Mouse (Mus musculus) mouse embryonic stem cell (cell line): ENCODE data around the gene Trp53i11.

Source experiments
- in situ Hi-C, 2 experiments: fragments of 300-500 bp; cut with MboI; formaldehyde crosslinking; loops; 1 replicate in 1 of 2; 3 replicates in 1 of 2; pipeline ENCODE4 v1.14.3; 2019 to 2020; ENCODE audit warnings: low sequenced_read_pairs in 2 of 2, low pct_unique_long_range_greater_than_20kb in 1 of 2, mixed read lengths in 1 of 2; ENCODE audit not compliant: unreplicated experiment in 1 of 2

Trp53i11 gene

DNA sequence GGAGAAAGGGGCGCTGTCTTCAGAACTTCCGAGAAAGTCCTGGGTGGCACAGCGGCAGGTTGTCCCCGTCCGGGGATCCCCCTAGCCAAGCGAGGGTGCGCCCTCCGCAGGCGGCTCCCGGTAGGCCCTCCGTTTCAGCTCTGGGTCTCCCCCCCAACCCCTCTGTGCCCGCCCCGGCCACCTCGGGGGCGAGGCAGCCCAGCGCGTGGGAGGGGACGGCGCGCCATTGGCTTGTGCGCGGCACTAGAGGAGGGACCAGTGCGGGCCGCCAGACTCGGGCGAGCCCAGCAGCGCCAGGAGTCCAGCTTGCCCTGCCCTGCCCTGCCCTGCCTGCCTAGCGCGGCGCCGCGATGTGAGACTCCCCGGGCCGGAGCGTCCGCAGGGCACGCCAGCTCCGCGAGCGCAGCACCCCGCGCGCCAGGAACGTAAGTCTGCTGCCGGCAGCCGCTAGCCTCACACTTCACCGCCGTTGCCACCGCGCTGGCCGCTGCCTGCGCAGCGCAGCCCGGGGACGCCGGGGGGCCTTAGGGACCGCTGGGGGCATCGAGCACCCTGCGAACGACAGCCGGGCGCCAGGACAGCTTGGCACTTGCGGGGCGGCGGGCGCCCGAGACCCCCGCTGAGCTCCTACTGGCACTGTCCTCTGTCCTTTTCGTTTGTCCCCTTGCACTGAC is at the start of gene Trp53i11:
Gene Trp53i11 (plus strand): TSS at position 226 of the 674 bp plus-strand sequence.
- in situ Hi-C loops = no loop called here

DNA sequence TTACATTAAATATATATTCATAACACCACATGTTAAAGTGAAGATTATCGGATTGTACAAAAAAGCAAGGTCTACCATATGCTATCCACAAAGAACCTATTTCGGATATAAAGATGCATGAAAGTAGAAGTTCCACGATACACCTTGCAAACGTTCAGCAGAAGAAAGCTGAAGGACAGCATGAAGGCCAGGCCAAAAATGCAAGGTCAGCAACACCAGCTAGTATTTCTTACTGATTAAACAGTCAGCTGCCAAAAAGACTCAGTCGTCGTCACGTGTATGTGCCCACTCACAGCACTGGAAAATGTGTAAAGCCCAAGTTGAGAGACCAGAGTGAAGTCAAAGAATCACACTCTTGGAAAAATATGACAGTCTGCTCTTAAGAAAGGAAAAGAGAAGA is 47.9 kb upstream of the Trp53i11 start:
- in situ Hi-C loops = no loop called here

DNA sequence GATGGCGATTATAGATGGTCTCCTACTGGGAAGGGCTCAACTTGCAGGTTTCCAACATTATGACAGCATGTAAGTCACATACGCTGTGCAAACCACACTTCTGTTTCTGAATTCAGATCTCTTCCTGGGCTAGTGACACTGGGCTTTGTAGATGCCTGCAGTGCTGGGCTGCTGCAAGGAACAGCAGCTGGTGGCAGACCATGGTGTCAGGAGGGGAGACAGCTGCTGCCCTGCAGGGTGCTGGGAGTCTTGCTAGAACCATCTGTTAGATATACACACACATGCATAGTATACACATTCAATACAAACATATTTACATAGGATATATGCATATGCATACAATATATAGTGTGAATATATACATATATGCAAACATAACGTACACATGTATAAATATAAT is 46.0 kb upstream of the Trp53i11 start:
- in situ Hi-C loops = no loop called here

DNA sequence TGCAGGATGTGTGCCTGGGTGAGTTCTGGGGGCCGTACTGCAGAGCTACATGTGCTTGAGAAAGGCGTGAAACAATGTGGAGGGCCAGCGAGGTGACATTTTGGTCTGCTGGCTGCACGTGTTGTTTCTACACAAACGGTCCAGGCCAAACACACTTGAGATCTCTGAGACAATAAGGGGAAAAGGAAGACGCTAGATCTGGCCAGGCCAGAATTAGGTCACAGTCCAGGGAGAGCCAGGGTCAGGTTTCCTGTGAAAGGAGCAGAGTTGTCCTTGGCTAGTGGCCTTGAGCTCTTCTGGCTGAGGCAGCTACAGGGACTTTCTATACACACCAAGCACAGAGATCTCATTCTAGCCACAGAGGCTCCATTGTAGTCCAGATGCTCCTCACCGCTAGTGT is 44.7 kb upstream of the Trp53i11 start:
- in situ Hi-C loops = no loop called here

DNA sequence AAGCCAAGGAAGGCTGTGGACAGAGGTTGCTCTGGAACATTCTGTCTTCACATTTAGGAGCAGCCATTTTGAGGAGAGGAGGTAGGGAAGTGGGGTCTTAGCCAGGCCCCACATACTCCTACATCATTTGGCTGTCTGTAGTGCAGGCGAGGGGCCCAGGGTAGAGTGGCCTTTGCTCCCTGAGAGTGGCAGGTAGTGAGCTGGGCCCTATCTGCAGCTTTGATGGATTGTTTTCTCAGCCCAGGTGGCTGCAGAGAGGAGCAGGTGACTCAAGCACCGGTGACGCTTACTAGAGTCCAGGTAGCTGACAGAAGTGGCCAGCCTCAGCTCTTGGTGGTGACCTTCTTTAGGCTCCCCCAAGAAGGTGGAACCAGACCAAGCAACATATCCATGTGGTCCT is 43.2 kb upstream of the Trp53i11 start:
- in situ Hi-C loops = no loop called here

DNA sequence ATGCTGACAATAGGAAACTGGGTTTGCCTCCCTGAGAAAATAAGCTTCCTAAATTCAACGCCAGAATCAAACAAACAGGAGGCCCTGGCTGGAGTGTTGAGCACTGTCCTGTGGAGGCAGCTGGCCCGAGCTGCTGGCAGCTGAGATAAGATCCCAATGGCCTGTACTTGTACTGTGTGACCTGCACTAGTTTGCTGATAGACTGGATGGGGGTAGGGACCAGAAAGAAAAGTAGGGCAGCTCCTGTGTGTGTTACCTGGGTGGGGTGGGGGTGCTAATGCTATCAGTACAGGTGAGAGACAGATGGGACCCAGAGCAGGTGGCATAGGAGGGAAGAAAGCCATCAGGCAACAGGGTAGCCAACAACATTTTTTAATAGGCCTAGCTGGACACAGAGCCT is 37.3 kb upstream of the Trp53i11 start:
- in situ Hi-C loops = no loop called here

DNA sequence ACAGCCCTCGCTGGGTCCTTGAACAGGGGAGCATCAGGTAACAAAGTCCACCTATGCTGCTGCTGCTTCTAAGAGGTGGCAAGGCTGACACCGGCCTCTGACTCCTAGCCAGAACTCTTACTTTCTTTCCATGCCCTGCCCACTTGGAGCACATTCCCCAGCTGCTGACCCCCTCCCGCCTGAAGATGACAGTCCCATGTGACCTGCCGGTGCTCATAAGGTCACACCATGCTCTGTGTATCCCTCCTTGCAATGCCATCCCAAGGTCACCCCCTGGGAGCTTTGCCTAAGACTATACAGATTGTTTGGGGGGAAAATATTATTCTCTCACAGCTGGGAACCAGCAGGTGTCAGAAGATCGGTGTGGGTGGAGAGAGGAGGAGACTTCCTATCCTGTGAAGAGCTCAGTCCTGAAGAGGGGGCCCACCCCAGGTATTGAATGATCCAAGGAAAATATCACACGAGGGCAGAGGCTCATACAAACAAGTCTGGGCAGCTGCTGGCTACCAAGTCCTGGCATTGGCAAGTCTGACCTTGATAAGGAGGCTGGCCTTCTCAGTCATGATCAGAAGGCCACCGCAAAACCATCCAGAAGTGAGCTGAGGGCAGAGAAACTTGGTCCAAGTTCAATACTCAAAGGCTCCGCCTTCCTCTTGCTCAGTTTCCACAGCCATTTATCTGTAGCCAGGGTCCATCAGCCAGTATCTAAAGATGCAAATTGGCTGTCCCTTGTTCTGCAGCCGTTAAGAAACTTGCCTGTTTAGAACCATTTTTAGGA is 36.5 kb upstream of the Trp53i11 start:
- in situ Hi-C loops = no loop called here

DNA sequence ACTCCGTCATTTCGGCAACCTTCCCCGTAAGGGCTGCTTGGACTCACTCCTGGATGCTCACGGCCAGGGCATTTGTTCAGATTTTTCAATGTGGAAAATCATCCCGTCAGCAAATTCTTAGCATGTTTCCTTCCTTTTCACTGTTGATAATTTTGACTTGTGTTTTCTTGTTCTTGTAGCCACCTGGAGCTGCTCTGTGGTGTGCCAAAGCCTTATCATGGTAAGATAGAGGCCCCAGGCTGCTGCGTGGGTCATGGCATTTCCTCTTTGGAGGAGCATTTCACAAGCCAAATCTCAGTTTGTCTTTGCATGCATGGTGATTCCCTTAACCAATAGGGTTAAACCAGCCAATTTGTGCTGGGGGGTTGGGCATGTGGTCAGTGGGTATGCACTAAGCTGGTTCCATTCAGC is 35.2 kb upstream of the Trp53i11 start:
- in situ Hi-C loops = no loop called here

DNA sequence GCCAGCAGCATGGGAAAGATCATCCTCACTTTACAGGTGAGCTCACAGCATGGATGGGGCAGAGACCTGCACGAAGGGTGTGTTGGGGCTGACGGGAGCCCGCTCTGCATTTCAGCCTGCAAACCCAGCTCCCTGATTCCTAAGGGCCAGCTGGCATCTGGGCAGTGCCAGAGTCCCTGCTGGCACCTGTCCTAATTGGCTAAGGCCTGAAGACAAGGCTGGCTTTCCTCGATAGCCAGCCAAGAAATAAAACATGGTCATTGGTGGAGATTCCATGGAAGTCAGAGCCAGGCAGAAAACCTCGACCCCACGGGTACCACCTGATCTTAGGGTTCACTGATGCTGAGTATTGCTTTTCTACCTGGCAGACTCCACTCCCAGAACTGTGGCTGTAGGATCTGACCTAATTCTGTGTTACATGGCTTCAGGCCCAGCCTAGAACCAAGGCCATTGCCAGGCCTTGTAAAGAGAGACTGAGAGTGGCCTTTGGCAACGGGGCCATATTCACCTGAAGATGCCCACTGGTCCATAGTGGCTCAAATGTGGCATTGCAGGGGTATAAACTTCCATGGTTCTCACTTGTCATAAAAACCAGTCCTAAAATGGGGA is 34.4 kb upstream of the Trp53i11 start:
- in situ Hi-C loops = no loop called here

DNA sequence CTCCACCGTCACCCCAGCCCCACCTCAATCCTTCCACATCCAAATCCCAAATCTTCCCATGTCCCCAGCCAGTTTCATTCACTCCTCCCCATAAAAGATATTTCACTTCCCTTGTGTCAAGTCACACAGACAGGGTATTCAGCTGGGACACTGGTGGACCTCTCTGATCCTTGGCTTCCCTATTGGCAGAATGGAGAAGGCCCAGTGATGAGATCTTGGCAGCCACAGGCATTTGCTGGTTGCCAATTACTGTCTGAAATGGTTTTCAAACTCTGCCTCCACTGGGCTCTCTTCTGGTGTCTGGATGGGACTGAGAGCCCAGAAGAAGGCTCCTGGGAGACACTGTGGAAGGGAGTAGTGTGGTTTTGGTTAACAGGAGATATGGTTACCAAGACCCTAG is 33.5 kb upstream of the Trp53i11 start:
- in situ Hi-C loops = no loop called here

DNA sequence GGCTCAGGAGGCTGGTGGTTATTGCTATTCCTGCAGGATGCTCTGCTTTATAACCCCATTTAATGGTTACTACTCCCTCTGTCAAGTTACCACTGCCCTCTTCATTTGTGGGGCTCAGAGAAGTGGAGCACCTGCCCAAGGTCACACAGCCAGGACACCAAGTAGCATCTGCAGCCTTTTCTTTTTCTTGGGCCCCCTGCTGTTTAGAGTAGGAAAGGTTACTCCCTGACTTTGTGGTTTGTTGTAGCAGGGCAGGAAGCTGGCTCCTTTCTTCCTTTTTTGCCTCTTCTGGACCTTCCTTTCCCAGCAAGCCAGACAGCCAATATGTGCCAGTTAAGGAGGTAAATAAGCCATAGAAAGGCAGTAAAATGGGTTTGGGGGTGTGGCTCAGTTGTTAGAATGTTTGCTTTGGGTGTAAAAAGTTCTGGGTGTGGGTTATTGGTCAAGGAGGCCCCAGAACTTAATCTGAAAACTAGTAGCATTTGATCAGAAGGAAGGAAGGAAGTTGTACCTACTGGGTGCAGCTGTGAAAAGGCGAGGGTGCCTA is 32.8 kb upstream of the Trp53i11 start:
- in situ Hi-C loops = no loop called here

DNA sequence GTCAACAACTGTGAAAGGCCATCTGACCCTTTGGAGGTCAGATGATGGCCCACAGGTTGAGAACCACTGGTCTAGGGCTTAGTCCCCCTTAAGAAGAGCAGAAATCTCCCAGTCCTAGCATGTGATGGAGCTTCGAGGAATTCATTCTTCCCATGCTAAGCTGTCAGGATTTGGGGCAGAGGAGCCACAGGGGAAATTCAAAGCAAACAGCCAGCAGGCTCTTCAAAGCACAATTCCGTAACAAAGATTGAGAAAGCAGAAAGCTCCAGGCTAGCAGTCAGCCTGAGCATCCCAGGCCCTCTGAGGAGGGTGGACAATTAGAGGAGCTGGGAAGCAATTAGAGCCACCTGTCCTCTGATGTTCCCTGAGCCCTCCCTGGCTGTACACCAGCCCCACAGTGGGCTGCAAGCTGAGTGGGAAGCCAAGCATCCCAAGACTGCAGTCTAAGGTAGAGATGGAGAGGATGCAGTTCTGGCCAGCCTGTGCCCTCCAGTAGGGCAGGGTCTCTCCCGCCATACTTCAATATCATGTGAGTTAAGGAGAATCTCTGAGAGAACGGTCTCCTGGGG is 26.8 kb upstream of the Trp53i11 start:
- in situ Hi-C loops = no loop called here

DNA sequence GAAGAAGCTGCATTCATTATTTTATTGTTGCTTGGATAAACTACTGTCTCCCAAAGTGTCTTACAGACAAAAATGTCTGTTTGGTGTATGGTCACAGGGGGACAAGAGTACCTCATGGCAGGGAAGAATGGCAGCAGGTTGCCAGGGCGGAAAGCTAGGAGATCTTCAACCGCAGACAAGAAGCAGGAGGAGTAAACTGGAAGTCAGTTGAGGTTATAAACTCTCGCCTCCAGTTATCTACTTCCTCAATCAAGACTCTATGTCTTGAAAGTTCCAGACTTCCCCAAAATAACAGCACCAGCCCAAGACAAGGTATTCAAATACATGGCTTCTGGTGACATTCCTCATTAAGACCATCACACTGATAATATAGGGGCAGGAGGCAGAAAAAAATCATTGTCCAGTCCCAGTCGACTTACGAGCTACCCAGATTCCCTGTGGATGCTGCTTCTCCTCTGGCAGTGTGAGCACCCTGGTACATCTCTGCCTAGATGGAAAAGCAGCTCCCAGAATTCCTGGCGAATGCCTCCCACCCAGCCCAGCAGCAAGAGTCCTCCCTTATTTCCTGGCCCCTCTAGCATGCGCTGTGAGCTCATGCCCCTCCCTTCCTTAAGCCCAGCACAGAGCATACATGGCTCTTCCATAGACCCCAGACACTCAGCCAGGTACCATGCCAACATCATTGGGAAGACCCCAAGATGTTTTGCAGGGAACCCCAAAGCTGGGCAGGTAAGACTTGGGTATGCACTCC is 25.3 kb upstream of the Trp53i11 start:
- in situ Hi-C loops = no loop called here

DNA sequence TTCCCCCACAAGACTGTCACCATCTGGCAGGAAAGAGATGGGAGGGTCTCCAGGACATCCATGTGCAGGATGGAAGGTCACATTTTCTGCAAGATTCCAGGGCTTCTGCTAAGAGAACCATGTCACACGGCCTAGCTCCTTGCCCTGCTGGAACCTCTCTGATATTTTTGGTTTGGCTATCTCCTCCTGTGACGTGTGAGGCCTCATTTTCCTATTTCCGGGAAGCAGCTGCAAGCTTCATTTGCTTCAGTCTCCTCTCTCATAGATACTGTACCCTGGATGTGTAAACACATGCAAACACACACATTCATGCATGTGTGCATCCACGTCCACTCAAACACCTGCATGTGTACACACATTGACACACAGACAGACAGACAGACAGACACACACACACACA is 24.6 kb upstream of the Trp53i11 start:
- in situ Hi-C loops = no loop called here

DNA sequence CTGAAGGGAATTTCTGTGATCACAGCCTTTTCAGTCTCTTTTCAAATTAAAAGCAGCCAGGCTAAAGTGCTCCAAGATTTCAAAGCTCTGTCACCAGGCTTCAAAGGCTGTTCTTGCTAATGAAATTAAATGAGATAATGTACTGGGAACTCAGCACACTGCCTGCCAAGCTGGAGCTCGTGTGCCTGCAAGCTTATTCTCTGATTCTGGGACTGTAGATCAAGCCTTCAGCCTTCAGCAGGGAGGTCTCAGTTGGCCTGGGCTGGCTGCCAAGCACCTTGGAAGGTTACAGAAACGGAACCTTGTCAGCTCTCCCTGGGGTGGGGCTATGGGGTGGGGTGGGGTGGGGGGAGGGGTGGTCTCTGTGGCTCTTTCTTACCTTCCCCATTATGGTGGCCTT is 24.0 kb upstream of the Trp53i11 start:
- in situ Hi-C loops = no loop called here

DNA sequence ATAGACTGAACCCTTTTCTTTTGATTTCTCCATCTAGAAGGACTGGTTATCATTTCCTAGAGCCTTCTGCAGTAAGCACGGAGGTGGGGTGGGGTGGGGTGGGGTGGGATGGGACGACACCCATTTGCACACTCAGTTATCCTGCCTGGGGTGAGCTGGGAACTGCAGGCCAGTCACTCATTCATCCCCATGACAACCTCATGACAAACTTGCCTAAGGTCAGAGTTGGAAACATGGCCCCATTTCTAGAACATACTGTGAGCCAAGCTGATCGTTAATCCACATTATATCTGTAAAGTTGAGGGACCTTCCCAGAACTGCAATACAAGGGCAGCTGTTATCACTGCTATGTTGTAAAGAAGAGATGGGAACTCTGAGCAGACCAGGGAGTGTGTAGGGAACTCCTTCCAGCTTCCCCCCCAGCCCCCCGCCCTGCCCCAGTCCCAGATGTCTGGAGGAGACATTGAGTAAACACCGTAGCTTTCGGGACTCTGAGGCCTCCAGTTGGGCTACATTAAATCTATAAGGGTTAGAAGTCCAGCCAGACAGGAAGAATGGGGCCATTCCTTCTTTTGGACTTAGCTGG is 23.5 kb upstream of the Trp53i11 start:
- in situ Hi-C loops = no loop called here

DNA sequence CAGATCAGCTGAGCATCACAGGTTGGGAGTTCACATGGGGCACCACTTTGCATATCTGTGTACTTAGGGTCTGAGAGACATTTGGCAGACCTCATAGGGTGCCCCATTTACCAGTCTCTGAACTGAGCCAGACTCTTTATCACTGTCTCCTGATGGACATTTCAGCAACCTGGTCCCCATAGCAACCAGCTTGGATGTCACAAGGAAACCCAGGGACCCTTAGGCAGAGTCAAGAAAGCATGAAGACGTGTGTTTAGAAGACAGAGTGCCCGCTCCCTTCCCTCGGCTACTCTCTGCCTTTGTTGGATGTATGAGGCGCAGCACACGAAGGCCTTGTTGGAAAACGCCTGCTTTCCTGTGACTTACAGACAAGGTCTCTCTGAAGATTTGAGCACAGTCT is 21.1 kb upstream of the Trp53i11 start:
- in situ Hi-C loops = no loop called here

DNA sequence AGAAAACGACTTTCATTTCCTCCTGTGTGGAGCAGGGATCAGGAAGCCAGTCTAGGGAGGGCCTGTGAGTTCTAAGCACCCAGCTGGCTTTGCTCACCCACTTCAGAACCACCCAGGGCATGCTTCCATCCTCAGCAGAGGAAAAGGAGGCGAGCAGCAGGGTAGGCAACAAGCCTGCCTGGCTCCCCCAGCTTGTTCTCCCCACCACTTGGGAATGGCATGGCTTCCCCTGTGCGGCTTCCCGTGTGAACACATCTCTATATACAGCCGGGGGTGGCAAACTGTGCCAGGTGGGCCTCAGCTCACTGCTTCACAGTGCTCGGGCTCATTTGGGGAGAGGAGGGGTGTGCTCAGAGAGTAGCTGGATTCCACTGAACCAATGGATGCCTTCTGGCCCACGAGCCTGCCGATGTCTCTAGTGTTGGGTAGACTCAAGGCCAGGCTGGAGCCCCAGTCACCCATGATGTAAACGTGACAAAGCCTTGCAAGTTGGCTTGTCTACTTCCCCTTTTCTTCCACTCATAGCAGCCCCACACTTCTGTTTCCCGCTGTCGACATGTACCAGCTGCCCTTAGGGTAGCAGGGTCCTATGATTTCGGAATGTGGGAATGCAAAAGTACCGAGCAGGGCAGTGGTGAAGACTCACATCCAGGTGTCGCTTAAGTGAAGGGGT is 20.5 kb upstream of the Trp53i11 start:
- in situ Hi-C loops = no loop called here
